Mouse (Mus musculus): Measurements from ENCODE around the gene Cul7. TPM values are rescaled to one million over a fixed set of nuclear protein-coding genes. Genes with fewer than 3 reads are reported as not detected.

Gene Cul7
- polyA plus RNA-seq, 1 experiment, result 88.5 TPM

DNA sequence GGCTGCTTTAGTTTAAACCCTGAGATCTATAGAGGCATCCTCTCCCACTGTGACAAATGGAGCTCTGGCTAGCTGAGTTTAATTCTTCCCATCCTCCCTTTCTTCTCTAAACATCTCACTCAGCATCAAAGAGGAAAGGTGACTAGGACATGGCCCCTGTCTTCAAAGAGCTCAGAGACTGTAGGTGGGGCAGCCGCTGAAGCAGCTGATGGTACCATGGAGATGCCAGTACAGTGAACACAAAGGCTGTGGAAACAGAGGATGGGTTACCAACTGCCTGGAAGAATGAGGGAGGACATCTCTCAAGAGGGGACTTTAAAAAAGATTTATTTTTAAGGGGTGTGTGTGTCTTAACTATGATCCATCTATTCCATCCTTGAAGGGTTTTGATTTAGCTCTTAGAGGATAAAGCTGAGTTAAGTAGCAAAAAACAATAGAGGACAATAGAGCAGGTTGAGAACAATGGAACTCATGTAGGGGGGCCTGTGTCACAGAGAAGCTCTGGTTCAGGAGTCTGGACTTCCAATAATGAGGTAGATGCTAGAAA is 44.5 kb downstream of the Cul7 start:
- TF ChIP-seq POLR2A (IDR thresholded peaks at IDR 0.05; ENCODE audit: borderline replicate concordance, extremely low read depth, insufficient read depth, insufficient read length, poor library complexity, severe bottlenecking) (no peak), CTCF (IDR thresholded peaks at IDR 0.05; ENCODE audit: borderline replicate concordance, extremely low read depth, insufficient read depth, insufficient read length) (no peak)
- peak; percentile 31 for DNase-seq (ENCODE audit: low read depth)

DNA sequence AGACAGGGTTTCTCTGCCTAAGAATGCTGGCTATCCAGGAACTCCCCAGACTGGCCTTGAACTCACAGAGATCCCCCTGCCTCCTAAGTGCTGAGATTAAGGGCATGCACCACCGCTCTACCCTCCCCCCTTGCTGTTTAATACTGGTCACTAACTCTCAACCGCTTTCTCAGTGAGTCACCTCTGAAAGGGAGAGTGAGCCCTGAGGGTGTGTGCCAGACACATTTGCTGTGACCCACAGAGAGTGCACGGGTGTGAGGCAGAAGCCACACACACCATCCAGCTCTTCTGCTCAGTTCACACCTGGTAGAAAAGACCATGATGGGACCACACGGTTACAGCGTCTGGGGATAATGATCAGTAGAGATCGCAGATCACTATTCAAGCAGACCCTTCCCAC is 48.4 kb downstream of the Cul7 start:
- no peak for DNase-seq (ENCODE audit: low read depth)
- TF ChIP-seq CTCF (IDR thresholded peaks at IDR 0.05; ENCODE audit: borderline replicate concordance, extremely low read depth, insufficient read depth, insufficient read length) (no peak), POLR2A (IDR thresholded peaks at IDR 0.05; ENCODE audit: borderline replicate concordance, extremely low read depth, insufficient read depth, insufficient read length, poor library complexity, severe bottlenecking) (no peak)

DNA sequence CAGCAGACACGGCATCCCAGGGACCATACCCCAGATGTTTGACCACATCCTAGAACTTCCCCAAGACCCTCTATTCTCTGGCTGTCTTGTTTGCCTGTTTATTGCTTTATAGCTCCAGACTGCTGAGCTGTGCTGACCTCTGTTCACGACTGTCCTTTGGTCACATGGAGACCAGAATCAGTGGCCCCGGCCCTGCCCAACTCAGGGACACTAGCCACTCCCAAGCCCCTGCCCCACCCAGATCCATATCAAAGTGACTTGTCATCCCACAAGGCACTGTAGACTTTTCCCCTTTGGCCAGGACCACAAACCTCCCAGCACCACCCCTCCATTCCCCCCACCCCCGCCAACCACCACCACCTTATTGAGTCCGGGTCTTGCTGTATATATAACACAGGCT is 49.1 kb downstream of the Cul7 start:
- no peak for DNase-seq (ENCODE audit: low read depth)
- no peak for TF ChIP-seq CTCF (IDR thresholded peaks at IDR 0.05; ENCODE audit: borderline replicate concordance, extremely low read depth, insufficient read depth, insufficient read length)
- no peak for TF ChIP-seq POLR2A (IDR thresholded peaks at IDR 0.05; ENCODE audit: borderline replicate concordance, extremely low read depth, insufficient read depth, insufficient read length, poor library complexity, severe bottlenecking)

DNA sequence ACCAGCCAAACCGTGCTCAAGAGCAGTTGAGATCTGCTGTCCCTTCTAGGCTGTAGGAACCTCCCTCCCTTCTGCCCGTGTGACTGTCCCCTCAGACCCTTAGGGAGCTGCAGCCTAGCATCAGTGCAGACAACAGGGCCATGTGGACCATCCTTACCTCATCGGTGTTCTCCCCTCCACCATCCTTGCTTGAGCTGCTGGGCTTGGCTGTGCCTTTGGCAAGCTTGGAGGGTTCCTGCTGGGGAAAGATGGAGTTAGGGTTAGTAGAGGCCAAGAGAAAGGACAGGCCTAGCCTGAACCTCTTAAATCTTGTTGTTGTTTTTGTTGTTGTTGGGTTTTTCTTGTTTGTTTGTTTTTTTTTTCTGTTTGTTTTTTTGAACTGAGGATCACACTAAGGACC is 49.8 kb downstream of the Cul7 start:
- TF ChIP-seq CTCF (IDR thresholded peaks at IDR 0.05; ENCODE audit: borderline replicate concordance, extremely low read depth, insufficient read depth, insufficient read length), result no peak
- TF ChIP-seq POLR2A (IDR thresholded peaks at IDR 0.05; ENCODE audit: borderline replicate concordance, extremely low read depth, insufficient read depth, insufficient read length, poor library complexity, severe bottlenecking), result no peak
- DNase-seq (ENCODE audit: low read depth), result no peak

DNA sequence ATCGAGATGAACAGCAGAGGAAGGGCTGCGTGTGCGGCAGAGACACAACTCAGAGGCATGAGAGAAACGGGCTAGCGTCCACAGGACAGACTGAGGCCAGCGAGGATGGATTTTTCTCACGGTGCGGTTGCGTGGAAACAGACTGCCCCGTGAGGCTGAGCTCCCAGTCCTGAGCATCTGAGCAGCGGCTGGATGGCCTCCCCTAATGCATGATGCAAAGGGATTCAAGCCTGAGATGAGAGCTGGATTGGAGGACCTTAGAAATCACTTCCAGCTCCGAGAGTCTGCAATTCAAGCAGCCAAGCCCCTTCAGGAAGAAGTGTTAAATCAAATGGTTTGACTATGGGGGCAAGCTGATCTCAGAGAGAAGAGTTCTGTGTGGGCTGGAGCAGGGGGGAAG is 51.4 kb downstream of the Cul7 start:
- no peak for DNase-seq (ENCODE audit: low read depth)
- TF ChIP-seq CTCF (IDR thresholded peaks at IDR 0.05; ENCODE audit: borderline replicate concordance, extremely low read depth, insufficient read depth, insufficient read length) (no peak), POLR2A (IDR thresholded peaks at IDR 0.05; ENCODE audit: borderline replicate concordance, extremely low read depth, insufficient read depth, insufficient read length, poor library complexity, severe bottlenecking) (no peak)

DNA sequence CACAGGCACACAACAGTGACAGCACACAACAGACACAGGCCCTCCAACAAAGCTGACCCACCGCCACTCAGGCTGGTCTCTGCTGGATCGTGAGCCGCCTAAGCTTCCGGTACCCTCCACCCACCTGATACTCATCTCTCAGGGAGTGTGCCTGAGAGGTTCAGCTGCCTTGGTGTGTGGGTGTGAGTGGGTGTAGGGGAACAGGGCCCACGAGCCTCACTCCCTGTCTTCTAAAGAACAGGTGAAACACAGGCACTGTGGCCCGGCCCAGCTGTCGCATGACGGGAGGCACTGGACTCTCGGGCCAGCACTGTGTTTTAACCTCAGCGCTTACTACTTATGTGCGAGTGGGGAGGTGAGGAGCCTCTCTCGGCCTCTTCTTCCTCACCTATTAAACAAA is 52.0 kb downstream of the Cul7 start:
- DNase-seq (ENCODE audit: low read depth), result no peak
- TF ChIP-seq POLR2A (IDR thresholded peaks at IDR 0.05; ENCODE audit: borderline replicate concordance, extremely low read depth, insufficient read depth, insufficient read length, poor library complexity, severe bottlenecking) (no peak), CTCF (IDR thresholded peaks at IDR 0.05; ENCODE audit: borderline replicate concordance, extremely low read depth, insufficient read depth, insufficient read length) (no peak)

DNA sequence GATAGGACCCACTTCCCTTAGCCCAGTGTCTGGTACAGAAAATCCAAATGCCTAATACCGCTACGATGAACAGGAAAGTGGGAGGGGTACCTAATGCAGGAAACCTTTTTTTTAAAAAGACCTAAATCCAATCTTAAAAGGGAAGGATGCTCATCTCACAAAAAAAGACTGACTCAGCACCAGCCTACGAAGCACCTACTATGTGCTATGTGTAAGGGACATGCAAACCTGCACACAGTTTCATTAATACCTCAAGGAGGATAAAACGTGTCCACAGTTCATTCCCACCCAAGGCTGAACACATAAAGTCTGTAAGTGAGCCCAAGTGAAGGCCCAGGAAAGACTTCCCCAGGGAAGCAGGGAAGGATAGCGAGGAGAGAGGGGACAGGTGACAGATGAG is 52.4 kb downstream of the Cul7 start:
- DNase-seq (ENCODE audit: low read depth), result no peak
- TF ChIP-seq CTCF (IDR thresholded peaks at IDR 0.05; ENCODE audit: borderline replicate concordance, extremely low read depth, insufficient read depth, insufficient read length) (no peak), POLR2A (IDR thresholded peaks at IDR 0.05; ENCODE audit: borderline replicate concordance, extremely low read depth, insufficient read depth, insufficient read length, poor library complexity, severe bottlenecking) (no peak)

DNA sequence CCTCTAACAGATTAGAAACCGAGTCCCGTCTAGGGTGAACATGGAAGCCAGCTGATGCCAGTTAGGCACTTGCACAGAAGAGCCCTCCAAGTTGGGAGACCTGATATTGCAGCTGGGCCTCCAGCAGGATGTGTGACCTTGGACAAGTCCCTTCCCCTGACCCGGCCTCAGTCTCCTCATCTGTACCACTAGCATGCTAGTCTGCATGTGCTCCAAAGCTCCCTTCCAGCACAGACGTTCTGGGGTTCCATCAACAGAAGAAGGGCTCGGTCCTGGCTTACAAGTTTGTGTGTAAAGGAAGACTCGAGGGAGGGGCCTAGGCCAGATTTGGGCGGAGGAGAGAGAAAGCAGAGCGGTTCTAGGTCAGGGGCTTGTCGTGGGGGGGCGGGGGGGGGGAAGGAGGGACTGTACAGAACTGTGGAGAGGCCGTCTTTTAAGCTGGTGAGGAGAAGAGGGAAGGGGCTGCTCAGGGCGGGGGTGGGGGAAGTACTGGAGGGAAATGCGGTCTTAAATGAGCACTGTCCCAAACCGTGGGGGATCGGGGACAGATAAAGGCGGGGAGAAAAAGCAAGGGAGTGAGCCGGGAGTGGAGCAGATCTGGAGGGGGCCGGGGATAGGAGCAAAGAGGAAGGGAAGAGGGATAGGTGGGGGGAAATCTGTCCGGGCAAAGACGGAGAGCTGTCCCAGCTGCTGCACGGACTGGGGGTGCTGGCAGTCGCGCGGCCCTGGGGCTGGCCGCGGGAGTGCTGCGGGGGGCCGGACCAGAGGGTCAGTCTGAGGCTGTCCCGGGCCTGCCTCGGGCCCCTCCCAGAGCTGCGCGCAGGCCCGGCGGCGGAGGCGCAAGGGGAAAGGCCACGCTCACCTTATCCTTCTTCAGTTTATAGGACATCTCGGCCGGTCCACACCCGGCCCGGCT is 54.1 kb downstream of the Cul7 start:
- peak; percentile 18 for DNase-seq (ENCODE audit: low read depth)
- TF ChIP-seq CTCF (IDR thresholded peaks at IDR 0.05; ENCODE audit: borderline replicate concordance, extremely low read depth, insufficient read depth, insufficient read length) (no peak), POLR2A (IDR thresholded peaks at IDR 0.05; ENCODE audit: borderline replicate concordance, extremely low read depth, insufficient read depth, insufficient read length, poor library complexity, severe bottlenecking) (no peak)

DNA sequence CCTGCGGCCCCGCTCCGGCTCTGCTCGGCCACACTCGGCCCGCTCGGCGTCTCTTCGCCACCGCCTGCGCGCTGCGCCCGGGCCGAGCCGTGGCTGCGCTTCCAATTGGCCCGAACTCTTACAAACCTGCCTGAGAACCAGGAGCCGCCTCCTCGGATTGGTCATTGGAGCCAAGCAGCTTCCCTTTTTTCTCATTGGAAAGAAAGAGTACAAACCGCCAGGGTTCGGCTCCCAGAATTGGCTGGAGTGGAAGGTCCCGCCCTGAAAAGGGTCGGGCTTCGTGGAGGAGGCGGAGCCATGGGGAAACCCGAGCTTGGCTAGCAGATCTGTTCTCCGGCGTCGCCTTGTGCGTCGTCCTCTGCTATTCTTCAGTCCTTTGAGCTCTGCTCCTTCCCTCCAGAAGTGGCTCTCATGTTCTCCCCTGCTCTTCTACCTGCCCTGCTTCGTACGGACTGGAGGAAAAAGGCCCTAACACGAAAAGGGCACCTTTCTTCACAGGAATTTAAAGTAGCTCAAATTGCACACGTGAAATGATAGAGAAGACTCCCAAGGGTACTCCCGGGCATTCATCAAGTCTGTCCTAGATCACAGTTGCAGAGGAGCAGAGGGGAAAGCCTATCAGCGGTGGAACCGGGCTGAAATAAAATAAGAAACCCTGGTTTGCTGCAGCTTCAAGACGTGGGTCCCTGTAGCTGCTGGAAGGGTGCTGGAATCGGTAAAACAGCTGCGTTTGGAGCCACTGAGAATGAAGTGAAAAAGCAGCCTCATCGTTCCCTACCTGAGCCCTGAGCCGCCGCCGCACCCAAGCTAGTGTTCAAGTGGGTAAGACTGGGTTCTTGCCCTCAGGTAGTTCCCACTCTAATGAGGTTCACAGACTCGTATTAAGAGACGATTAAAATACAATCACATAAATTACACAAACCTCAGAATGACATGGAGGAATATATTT is 55.0 kb downstream of the Cul7 start, which contains the start of gene Ppp2r5d:
Gene Ppp2r5d (minus strand): TSS at position 225 of the 949 bp plus-strand sequence.
- TF ChIP-seq CTCF (IDR thresholded peaks at IDR 0.05; ENCODE audit: borderline replicate concordance, extremely low read depth, insufficient read depth, insufficient read length) (0 out of 2 replicates have a peak, but pooled peaks have one; percentile 12), POLR2A (IDR thresholded peaks at IDR 0.05; ENCODE audit: borderline replicate concordance, extremely low read depth, insufficient read depth, insufficient read length, poor library complexity, severe bottlenecking) (peak; percentile 86)
- peak; percentile 99 for DNase-seq (ENCODE audit: low read depth)

DNA sequence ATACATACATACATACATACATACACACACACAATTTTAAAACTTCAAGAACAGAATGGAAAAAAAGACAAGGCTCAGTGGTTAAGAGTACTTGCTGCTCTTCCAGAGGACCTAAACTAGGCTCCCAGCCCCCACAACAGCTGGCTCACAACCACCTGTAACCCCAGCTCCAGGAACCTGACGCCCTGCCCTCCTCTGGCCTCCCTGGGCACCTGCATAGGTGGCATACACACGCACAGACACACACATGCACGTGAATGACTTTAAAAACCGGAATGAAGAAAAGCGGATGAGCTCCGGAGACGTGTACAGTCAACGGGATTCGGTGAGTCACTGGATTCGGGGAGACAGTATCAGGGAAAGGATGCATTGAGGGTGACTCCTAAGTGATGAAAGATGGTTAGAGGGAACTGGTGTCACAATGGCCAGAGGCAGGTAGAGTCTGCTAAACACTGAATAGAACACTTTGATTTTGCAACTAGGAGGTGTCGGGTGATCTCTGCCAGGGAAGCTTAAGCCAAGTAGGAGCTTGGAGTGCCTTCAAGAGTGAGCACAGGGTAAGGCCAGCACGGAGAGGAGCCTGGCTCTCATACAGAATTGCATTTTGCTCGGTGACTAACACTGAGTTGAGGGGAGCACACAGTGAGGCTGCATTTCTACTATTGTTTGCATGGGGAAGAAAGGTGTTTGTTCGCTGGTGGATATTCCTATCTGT is 56.4 kb downstream of the Cul7 start:
- TF ChIP-seq CTCF (IDR thresholded peaks at IDR 0.05; ENCODE audit: borderline replicate concordance, extremely low read depth, insufficient read depth, insufficient read length), result no peak
- no peak for TF ChIP-seq POLR2A (IDR thresholded peaks at IDR 0.05; ENCODE audit: borderline replicate concordance, extremely low read depth, insufficient read depth, insufficient read length, poor library complexity, severe bottlenecking)
- DNase-seq (ENCODE audit: low read depth), result no peak
